Mouse (Mus musculus): Measurements from ENCODE around the gene Paqr3. TPM values are rescaled to one million over a fixed set of nuclear protein-coding genes. Genes with fewer than 3 reads are reported as not detected.

Gene Paqr3
- total RNA-seq (2015): 8.7 and 10.3 TPM in 2 replicates
- total RNA-seq (2017): 5.8 and 7.4 TPM in 2 replicates

DNA sequence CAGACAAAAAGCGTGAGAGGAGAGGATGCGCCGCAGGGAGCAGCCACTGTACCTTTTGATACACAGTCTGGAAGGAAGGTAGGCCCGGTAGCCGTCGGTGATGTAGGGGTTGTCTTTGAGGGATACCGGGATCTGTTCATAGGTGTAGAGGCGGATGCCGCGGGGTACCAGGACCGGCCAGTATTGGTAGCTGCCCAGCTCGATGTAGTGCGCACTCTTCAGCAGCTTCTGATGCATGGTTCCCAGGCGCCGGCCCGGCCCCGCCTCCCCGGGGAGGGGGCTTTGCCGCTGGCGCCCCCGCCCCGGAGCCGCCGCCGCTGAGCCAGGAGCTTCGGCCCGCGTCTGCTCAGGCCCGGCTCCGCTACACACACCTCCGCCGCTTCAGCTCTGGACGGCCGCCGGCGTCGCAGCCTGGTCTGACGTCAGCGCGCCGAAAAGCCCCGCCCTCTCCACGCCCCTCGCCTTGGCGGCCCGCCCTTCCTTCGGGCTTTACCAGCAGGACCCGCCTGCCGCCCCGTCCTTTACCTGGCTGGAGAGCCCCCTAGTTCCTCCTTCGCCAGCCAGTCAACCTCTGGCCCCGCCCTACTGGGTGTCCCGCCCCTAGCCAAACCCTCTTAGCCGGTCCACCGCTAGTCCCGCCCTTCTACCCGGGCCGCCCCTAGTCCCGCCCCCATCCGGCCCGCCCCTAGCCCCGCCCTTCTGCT is at the start of gene Paqr3:
TSS of gene Paqr3 (minus strand) at position 390 of the 704 bp plus-strand sequence.
- peak; percentile 93 for ATAC-seq (ENCODE audit: poor library complexity, severe bottlenecking)

DNA sequence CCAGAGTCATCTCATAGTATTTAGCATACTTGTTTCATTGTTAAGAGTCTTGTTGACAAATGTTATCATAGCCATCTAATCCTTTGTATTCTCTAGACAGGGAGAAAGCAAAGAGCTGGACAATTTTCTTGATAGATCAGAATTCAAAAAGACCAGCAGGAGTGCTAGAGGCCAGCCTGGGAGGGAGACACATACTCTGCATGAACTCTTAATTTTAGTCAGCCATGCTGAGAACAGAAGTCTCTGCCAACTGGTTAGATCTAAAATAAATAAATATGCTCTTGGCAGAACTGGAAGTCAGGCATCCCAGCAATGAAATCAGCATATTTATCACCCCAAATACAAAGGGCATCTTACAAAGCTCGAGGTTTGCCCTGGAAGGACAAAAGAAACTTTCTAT is 43.3 kb upstream of the Paqr3 start:
- ATAC-seq (ENCODE audit: poor library complexity, severe bottlenecking): no peak

DNA sequence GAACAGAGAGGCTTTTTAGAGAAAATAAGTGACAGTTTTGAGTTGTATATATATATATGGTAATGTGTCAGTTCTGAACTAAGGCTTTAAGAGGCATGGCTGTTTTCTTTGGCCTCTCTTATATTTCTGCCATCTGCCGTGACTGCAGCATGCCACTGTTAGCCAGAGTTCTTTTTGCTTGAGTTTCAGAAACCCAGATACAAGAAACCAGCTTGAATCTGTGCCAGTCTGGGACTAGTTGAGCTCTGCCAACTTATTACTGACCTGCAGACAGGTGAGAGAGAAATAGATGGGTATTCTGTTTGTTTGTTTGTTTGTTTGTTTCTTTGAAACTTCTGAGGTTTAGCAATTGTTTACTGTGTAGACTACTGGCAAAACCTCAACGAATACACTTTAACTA is 23.9 kb upstream of the Paqr3 start:
- ATAC-seq (ENCODE audit: poor library complexity, severe bottlenecking): no peak

DNA sequence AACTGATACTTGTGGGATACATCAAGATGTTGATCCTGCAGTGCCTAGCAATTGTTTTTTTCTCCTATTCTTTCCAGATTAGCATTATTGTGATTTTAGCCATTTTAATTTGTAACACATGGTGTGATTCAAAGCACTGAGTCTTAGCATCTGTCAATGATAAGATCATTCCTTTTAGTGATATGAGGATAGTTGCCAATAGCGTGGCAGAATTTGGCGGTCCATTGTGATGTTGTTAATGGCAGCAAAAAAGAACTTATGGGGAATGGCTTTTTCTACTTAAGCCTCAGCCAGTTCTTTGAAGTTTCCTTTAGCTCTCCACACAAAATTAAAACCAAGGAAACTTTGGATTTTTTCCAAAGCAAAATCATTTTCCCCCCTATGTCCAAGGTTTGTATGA is 18.2 kb upstream of the Paqr3 start:
- no peak for ATAC-seq (ENCODE audit: poor library complexity, severe bottlenecking)

DNA sequence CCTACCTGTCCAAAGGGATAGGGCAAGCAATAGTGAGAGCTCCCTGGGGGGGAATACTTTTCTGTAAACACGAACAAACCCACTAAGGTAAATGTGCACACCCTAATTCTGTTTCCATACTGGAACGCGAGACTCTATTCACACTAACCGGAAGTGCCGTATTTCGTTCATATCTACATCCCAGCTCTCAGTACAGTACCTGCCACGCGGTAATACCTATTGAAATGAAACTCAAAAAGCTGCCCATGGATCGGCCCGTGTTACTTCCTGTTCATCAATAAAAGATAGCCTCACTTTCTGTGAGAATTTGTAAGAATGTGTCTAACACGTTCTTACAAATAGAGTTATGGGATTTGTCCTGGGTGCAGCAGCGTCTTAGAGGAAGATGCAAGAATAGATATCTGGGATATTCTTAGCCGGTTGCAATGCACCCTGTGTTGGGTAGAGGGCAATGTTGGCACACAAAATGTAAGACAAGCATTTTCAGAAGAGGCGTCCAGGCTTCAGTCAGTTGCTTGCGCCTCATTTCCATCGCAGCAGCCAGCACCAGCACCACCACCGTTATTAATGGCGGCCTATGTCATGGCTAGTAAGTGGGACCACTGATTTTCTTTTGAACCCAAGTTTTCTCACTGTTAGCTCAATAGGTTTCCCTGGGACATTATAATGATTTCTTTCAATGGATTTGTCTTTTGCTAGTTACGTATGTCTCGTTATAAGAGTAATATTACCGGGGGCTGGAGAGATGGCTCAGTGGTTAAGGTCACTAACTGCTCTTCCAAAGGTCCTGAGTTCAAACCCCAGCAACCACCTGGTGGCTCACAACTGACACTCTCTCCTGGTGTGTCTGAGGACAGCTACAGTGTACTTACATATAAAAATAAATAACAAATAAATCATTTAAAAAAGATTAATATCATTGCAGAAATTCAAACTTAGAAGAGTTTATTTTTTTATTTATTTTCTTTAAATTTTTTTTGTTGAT is 17.1 kb upstream of the Paqr3 start:
- peak; percentile 85 for ATAC-seq (ENCODE audit: poor library complexity, severe bottlenecking)

DNA sequence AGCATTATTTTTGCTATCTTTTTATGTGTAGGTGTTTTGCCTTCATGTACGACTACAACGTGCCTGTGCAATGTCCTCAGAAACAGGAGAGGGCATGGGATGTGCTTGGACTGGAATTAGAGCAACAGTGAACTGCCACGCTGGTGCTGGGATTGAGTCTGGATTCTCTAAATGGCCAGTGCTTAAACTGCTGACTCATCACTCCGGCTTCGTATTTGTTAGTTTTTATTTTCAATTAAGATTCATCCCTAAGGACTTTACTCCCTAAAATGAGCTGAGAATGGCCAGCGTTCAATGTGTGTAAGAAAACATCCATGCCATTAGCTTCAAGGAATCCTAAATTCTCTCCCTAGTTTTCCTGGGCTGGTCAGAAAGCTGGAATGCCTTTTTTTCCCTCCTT is 15.9 kb upstream of the Paqr3 start:
- ATAC-seq (ENCODE audit: poor library complexity, severe bottlenecking): no peak

DNA sequence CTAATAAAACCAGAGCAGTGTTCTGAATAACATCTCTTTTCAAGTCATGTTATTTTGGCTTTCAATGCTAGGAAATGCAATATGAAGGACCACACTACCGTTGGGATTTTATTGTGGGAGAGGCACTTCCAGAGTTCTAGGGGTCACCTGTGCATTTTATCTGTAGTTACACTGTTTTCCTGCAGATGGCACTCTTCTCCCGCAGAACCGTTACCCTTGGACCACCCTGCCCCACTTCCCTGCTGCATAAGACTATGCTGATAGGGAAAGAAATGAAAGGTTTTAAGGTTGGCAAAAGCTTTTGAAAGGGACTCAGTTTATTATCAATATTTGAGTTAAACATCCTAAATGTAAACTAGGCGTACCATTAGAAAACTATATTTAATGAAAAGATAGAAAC is 14.6 kb upstream of the Paqr3 start:
- peak; percentile 69; the same call in 1 of the 2 replicates for ATAC-seq (ENCODE audit: poor library complexity, severe bottlenecking)

DNA sequence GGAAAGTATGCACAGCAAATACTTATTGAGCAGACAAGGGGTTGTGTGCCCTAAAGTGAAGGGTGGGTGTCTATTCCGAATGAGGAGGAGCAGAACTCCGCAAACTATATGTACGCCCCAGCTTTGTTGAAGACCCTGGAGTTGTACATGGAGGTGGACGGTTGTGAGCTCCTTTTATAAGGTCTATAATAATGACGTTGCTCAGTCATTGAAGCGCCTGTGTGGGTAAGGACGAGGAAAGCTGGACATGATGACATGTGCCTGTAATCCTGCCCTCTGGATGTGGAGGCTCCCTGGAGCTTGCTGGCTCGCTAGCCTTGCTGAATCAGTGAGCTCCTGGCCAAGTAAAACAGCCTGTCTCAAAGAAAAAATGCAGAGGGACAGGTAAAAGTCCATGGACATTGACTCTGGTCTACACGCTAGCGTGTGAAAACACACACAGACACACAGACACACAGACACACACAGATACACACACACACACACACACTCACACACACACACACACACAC is 14.1 kb upstream of the Paqr3 start:
- ATAC-seq (ENCODE audit: poor library complexity, severe bottlenecking): no peak

DNA sequence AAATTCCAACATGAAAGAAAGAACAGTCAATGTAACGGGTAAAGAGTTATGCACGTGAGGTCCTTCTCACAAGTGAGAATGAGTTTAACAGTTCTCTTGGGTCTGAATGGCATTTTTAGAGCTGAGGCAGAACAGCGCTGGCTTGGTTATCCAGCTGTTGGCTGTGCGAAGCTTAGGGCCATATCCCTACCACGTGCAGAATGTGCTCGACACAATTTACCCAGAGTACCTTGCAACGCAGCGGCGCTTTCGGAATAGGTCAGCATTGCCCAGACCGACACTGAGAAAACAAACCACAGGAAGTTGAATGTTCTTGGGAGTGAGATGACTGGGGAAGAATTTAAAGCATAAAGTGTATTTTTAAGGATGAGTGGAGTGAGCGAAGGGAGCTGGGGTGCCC is 13.6 kb upstream of the Paqr3 start:
- ATAC-seq (ENCODE audit: poor library complexity, severe bottlenecking): no peak

DNA sequence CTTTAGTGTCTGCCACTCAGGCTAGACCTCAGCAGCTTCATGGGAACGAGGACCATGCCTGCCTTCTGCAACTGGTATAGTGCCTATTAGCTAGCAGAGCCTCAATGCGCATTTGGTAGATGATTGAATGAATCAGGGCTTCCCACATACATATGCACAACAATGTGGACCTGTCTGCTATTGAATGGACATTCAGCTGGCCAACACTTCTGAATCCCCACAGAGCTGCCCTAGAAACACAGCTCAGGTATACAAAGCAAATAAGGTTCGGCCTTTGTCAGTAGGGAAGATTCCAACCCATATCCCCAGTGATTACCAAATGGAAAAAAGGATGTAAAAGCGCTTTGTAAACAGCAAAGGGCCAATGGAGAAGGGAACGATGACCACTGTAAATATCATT is 699 bp downstream of the Paqr3 start:
- no peak for ATAC-seq (ENCODE audit: poor library complexity, severe bottlenecking)

DNA sequence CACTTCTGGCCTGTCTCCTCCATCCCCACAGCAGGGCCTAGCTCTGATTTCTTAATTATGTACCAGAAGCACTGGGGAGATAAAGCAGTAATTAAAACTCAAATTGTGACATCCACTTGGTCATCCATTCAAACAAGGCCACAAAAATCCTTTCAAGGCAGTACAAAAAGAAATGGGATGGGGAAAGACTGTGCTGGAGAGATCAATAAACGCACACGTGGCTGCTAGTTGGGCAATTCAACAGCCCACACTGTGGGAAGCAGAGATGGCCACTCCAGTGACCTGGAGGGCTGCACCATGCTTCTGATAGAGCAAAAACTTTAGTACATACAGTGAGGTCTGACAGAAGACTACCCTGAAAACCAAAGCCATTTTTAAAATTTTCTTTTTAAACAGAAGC is 1.3 kb downstream of the Paqr3 start:
- ATAC-seq (ENCODE audit: poor library complexity, severe bottlenecking): no peak

DNA sequence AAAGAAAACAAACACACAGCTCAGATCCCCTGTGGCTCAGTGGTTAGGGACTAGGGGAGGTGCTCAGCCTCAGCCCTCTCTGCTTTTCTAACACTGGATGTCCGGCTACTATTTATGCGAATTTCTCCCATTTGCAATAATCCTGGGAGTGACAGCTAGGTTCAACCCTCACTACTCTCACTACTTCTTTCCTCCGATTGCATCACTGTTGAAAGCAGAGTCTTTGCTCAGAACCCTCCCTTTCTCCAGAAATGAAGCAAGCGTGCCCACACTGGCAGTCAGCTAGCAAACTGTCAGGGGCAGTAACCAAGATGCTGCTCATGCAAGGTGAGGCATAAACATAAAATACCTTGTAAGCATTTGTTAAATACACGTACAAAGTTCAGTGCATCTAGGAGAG is 3.1 kb downstream of the Paqr3 start:
- ATAC-seq (ENCODE audit: poor library complexity, severe bottlenecking): peak; percentile 58

DNA sequence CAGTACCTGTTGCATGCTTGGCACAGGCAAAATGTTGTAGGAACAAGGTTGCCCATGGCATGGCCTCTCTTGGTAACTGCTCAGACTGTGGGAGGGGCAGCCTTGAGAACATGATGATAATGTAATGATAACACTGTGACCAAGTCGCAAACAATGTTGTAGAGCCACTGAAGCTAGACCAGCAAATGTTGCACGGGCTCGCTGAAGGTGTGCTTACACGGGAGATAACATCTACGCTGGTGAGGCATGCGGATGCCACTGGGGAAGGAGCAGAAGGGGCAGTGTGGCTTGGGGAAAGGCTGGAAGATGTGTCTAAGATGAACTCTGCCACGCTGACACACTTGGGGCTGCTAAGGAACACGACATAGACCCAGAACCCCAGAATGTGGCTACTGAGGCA is 11.4 kb downstream of the Paqr3 start:
- no peak for ATAC-seq (ENCODE audit: poor library complexity, severe bottlenecking)

DNA sequence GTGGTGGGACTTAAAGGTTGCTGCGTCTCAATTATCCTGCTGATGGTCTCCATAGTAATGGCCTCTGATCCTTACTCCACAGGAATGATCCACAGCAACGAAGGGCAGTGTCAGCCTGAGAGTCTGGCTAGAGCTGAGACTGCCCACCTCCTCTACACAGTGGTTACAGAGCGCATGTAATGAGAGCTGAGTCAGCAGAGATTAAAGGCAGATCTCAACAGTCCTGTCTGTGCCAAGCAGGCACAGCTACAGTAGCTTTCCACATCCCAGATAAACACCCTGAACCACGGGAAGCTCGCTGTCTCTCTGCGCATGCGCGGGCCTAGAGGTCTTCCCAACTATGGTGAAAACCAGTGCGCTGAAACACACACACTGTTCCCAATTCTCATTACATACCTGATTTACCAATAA is 13.8 kb downstream of the Paqr3 start:
- ATAC-seq (ENCODE audit: poor library complexity, severe bottlenecking): no peak

DNA sequence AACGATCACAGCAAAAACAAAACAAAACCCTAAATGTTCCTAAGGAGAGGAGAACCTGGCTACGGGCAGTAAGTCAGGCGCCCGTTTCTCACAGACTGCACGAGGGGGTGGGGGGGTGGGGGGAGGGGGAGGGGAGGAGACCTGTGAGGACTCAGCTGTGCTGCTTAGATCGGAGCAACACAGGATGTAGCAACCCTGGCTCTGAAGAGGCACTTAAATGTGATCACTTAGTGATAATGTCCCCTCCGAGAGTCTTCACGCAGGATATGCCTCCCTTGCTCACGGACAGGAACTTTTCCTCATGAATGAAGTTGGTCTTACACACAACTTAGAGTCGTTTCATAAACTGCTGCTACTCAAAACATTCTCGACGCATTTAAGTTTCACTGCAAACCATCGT is 16.1 kb downstream of the Paqr3 start:
- ATAC-seq (ENCODE audit: poor library complexity, severe bottlenecking): no peak

DNA sequence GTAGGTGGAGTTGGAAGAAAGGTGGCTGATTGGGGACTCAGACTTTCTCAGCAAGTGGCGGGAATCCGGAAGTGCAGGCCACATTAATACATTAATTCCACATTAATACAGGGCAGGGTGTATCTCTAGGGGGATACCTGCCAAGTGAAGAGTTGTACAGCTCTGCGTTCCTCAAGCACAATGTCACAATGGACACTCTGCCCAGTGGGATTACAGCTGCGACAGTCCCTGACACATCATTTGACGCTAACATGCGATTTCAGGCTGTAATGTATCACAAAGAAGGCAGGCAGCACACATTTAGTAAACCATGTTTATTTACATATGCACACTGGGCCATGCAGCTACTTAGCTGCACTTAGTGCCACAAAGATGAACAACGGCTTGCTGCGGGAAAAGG is 18.4 kb downstream of the Paqr3 start:
- ATAC-seq (ENCODE audit: poor library complexity, severe bottlenecking): no peak

DNA sequence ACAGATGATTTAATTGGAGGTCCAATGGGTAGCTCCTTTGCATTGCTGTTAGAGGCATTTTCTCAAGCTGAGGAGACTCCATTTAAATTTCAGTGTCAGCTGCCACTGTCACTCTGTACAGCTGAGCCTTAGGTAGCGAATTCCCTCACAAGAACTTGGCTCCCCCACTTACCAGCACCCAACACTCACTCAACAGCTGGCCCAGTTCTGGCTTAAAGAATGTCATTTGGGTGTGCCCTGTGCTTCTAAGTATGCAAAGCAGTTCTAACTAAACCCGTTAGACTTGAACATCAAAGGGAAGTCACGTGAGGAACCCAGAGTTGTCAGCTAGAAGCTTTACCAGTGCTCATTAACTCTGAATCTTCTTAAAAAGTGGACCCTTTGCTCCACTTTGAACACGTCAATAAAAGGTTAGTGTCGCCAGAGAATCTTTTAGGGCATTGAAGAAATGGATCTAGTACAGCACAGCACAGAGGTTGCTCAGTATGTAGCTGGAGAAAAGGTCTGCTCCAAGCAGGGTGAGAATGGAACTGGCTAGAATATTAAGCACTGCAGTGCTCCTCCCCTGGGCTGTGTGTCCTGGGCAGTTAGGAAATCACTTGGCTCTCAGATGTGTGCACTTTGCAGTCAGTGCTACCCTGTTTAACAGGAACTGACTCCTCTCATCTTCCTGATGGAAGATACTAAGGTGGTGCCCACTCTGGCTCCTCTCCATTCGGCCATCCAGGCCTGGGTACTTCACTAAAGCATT is 21.2 kb downstream of the Paqr3 start:
- ATAC-seq (ENCODE audit: poor library complexity, severe bottlenecking): no peak

DNA sequence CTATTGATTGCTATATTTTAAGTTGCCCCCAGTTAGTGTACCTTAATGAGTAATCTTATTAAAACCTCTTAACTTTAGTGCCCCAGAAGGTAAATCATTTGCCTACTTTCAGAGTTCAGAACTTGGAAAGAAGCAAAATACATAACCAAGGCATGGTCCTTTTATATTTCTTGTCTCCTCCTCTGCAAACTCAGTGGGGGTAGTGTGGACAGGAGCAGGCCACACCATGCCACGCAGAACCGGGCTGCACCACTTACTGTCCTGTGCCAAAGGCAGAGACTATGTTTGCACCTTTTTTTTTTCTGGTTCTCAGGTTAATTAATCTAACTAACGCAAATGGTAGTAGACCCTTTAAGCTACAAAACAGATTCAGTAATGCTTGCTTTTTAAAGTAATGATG is 22.0 kb downstream of the Paqr3 start:
- ATAC-seq (ENCODE audit: poor library complexity, severe bottlenecking): no peak

DNA sequence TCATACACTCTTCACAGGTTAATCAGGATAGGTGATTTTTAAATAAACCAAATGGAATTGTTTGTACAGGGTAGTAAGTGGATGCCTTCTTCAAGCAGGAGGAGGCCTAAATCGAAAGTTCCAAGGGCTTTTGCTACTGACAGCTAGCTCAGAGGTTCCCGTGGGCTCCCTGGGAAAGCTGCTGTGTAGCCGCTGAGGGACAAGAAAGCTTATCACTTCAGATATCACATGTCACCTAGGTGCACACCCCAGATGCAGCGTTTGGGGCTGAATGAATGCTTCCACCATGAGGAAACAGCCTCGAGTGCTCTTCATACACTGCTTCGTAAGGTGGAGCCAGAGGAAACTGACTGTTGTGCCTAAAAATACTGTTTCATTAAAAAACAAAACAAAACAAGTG is 23.2 kb downstream of the Paqr3 start:
- ATAC-seq (ENCODE audit: poor library complexity, severe bottlenecking): no peak

DNA sequence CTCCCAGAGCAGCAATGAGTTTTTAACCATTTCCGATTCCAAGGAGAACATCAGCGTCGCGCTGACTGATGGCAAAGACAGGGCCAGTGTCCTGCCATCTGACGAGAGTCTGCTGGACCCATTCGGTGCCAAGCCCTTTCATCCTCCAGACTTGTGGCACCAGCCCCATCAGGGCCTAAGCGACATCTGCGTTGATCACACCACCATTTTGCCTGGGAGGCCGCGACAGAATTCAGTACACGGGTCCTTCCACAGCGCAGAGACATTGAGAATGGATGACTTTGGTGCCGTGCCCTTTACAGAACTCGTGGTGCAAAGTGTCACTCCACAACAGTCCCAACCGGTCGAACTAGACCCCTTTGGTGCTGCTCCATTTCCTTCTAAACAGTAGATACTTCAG is 23.6 kb downstream of the Paqr3 start:
- no peak for ATAC-seq (ENCODE audit: poor library complexity, severe bottlenecking)

DNA sequence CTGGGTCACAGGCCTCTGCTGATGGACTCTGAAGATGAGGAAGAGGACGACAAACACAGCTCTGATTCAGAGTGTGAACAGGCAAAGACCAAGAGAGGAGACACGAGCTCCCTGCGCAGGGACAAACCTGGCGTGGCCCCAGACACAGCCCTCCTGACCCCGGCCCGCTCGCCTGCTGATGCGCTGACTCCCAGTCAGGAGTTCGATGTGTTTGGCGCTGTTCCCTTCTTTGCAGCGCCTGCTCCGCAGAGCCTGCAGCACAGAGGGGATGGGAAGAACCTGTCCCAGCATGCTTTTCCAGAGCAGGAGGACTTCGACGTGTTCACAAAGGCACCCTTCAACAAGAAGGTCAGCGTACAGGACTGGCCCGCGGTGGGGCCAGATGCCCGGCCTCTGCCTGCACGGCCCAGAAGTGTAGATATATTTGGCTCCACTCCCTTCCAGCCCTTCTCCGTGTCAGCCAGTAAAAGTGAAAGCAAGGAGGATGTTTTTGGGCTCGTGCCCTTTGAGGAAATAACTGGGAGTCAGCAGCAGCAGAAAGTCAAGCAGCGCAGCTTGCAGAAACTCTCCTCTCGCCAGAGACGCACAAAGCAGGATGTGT is 24.3 kb downstream of the Paqr3 start:
- ATAC-seq (ENCODE audit: poor library complexity, severe bottlenecking): no peak

Data from megakaryocyte, adult 5-6 weeks (primary cell).